Mouse (Mus musculus) layer of hippocampus, postnatal 25 days (tissue): ENCODE results near the gene Olfr911-ps1. TPM values are rescaled to one million over a fixed set of nuclear protein-coding genes. Genes with fewer than 3 reads are reported as not detected.

Source experiments
- DNase-seq, 2 experiments: peaks; one replicate each; pipeline ENCODE4 v3.0.0; 2022; ENCODE audit warnings: mixed read lengths in 2 of 2, low spot score in 1 of 2; ENCODE audit errors: extremely low spot score in 1 of 2
- total RNA-seq, 2 experiments: library from RNA; stranded (reverse); gene quantifications; 2 replicates each; pipeline ENCODE4 v1.2.3; 2021

Gene Olfr911-ps1
- total RNA-seq: not detected

- no peak for DNase-seq
These were observed at the start of gene Olfr911-ps1 for GRCm38 (mm10) chr9:38521280-38521679. Gene Olfr911-ps1 (plus strand): TSS chr9:38521580.

DNA sequence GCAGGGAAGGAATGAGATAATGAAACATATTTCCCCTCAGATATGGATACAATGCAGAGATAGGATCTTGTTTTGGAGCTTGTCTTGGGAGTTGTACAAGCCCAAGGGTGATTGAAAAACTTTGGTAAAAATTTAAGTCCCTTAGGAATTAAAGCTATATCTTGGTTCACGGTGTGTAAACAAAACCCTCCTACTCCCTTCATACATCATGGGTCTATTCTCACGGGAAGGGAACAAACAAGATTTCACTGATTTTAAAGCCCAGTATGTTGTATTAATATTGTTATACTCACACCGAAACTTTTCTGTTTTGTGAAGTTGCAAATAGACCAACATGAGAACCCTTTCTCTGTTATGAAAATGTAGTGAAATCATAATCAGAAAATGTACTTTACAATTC, 34.6 kb upstream of the Olfr911-ps1 start, which contains the start of gene Olfr906:
Gene Olfr906 (plus strand): TSS at position 301 of the 400 bp plus-strand sequence.
- DNase-seq: no peak

DNA sequence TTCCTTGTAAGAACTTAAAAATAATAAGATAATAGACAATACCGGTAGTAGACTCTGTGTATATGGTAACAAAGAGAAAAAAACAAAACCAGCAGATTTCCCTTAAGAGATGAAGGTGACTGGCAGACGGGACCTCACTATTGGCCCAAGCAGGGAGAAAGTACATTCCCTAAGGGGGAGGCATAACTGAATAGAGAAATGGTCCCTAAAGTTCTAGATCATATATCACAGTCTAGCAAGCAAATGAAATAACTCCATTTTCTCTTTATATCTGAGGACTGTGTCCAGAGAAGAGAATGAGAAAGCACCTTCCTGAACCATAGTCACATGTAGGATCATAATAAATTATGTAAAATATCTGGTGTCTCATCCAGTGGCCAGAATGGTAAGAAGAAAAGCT, 25.9 kb upstream of the Olfr911-ps1 start, which contains the start of gene Olfr907:
Gene Olfr907 (plus strand): TSS at position 301 of the 400 bp plus-strand sequence.
- DNase-seq: no peak

GRCm38 (mm10) chr9:38512353-38512752, 9.0 kb upstream of the Olfr911-ps1 start:
- no peak for DNase-seq

GRCm38 (mm10) chr9:38537549-38537948, 16.2 kb downstream of the Olfr911-ps1 start, which contains the start of gene Olfr910:
Gene Olfr910 (plus strand): TSS chr9:38537849.
- no peak for DNase-seq

Other genes with a start within 250 kb of the Olfr911-ps1 start
- gene Olfr896-ps1, start 230.5 kb upstream of the Olfr911-ps1 start, total RNA-seq: not detected
- not detected for gene Olfr25, start 192.5 kb upstream of the Olfr911-ps1 start, total RNA-seq
- gene Olfr898, start 173.2 kb upstream of the Olfr911-ps1 start, total RNA-seq: not detected
- gene Olfr250, start 154.7 kb upstream of the Olfr911-ps1 start, total RNA-seq: not detected
- gene Olfr251, start 144.5 kb upstream of the Olfr911-ps1 start, total RNA-seq: not detected
- not detected for gene Olfr147, start 119.9 kb upstream of the Olfr911-ps1 start, total RNA-seq
- not detected for gene Olfr901, start 92.1 kb upstream of the Olfr911-ps1 start, total RNA-seq
- not detected for gene Olfr902, start 73.9 kb upstream of the Olfr911-ps1 start, total RNA-seq
- not detected for gene Olfr904, start 58.4 kb upstream of the Olfr911-ps1 start, total RNA-seq
- under 1 TPM in 1 of 2 experiments, not detected in 1; 0.07 TPM for gene Olfr905, start 50.5 kb upstream of the Olfr911-ps1 start, total RNA-seq
- gene Olfr906, start 34.5 kb upstream of the Olfr911-ps1 start, total RNA-seq: not detected
- not detected for gene Olfr907, start 25.8 kb upstream of the Olfr911-ps1 start, total RNA-seq
- gene Olfr910, start 16.3 kb downstream of the Olfr911-ps1 start, total RNA-seq: not detected
- not detected for gene Olfr912, start 58.6 kb downstream of the Olfr911-ps1 start, total RNA-seq
- not detected for gene Olfr913, start 71.2 kb downstream of the Olfr911-ps1 start, total RNA-seq
- not detected for gene Olfr914, start 83.5 kb downstream of the Olfr911-ps1 start, total RNA-seq
- not detected for gene Olfr916, start 138.3 kb downstream of the Olfr911-ps1 start, total RNA-seq
- not detected for gene Olfr917, start 144.3 kb downstream of the Olfr911-ps1 start, total RNA-seq
- gene Olfr918, start 153.0 kb downstream of the Olfr911-ps1 start, total RNA-seq: not detected
- not detected for gene Olfr919, start 182.1 kb downstream of the Olfr911-ps1 start, total RNA-seq
- gene Vwa5a, start 196.7 kb downstream of the Olfr911-ps1 start, total RNA-seq: 10 to 100 TPM; 10.4 to 11.5 TPM
- under 1 TPM in 1 of 2 experiments, not detected in 1; 0.10 TPM for gene Olfr920, start 230.7 kb downstream of the Olfr911-ps1 start, total RNA-seq